Comparison of ENCODE assay signal across 12 mouse cellular contexts in genomic region chr7:40433906-40434305, GRCm38 (mm10).
DNase-seq lines count a peak whose midpoint lies in the region; ATAC-seq and TF ChIP-seq lines count a peak whose summit lies in the region.
"Had no signal": no experiment of that assay in that cellular context is flagged by ENCODE, and none has a peak within 500 bp of the region (broad histone marks: within the 10 kb centered on the region; RNA-seq: fewer than 3 reads in every experiment).

No protein-coding gene starts in this region.

- H3K9ac ChIP-seq in limb, embryonic 14.5 days (ENCODE audit: low read depth, low read length, severe bottlenecking): no peak overlapping the region
- H3K9ac ChIP-seq in midbrain, embryonic 14.5 days (replicated peaks; ENCODE audit: low read length): no peak overlapping the region
- H3K9ac ChIP-seq: heart, embryonic 15.5 days; liver, postnatal 0 days; midbrain, embryonic 13.5 days had no signal

- no peak overlapping the region for H3K4me3 ChIP-seq in limb, embryonic 14.5 days (replicated peaks; ENCODE audit: low read length)
- no peak overlapping the region for H3K4me3 ChIP-seq in limb, embryonic 10.5 days
- H3K4me3 ChIP-seq in midbrain, embryonic 14.5 days (replicated peaks; ENCODE audit: low read depth, low read length): no peak overlapping the region
- H3K4me3 ChIP-seq: heart, embryonic 15.5 days; midbrain, embryonic 13.5 days had no signal

- no peaks in the 10 kb centered on the region for H3K4me1 ChIP-seq in limb, embryonic 14.5 days (ENCODE audit: control insufficient read depth, insufficient read depth, low read length)
- H3K4me1 ChIP-seq in limb, embryonic 10.5 days: no peaks in the 10 kb centered on the region
- H3K4me1 ChIP-seq in midbrain, embryonic 14.5 days (ENCODE audit: control insufficient read depth, insufficient read depth, low read length): no peaks in the 10 kb centered on the region
- H3K4me1 ChIP-seq: heart, embryonic 15.5 days; midbrain, embryonic 13.5 days had no signal

- peak; percentile 10 for DNase-seq in adrenal gland, postnatal 14 days
- no peak for DNase-seq in adrenal gland, adult 8-10 months
- peak; percentile 19 for DNase-seq in limb, embryonic 14.5 days (ENCODE audit: low spot score)
- DNase-seq in limb, embryonic 10.5 days (ENCODE audit: low spot score): no peak
- peak; percentile 1 for DNase-seq in heart, postnatal 25 days (ENCODE audit: low spot score)
- peak; percentile 48 for DNase-seq in kidney, postnatal 14 days
- DNase-seq in embryo, embryonic 10 days (ENCODE audit: low spot score): no peak
- no peak for DNase-seq in midbrain, embryonic 14.5 days
- DNase-seq: cerebellum, adult 8-10 months; liver, postnatal 0 days had no signal

- WGBS in limb, embryonic 14.5 days: 26% methylated on average over 2 of the region's 2 CpGs
- WGBS in limb, embryonic 10.5 days: 63% methylated on average over 2 of the region's 2 CpGs
- 82% methylated on average over 2 of the region's 2 CpGs for WGBS in midbrain, embryonic 14.5 days

- intact Hi-C loops in heart, postnatal 25 days (cut with DNase I): no loop called here

- no peak overlapping the region for H3K4me2 ChIP-seq in limb, embryonic 14.5 days (replicated peaks; ENCODE audit: low read depth, low read length, severe bottlenecking)
- no peak overlapping the region for H3K4me2 ChIP-seq in midbrain, embryonic 14.5 days (ENCODE audit: low read length)
- H3K4me2 ChIP-seq: heart, embryonic 15.5 days; midbrain, embryonic 13.5 days had no signal

- no peaks in the 10 kb centered on the region for H3K36me3 ChIP-seq in limb, embryonic 14.5 days (ENCODE audit: control insufficient read depth, insufficient read depth, low read length)
- no peaks in the 10 kb centered on the region for H3K36me3 ChIP-seq in limb, embryonic 10.5 days
- no peaks in the 10 kb centered on the region for H3K36me3 ChIP-seq in midbrain, embryonic 14.5 days (ENCODE audit: control insufficient read depth, insufficient read depth, low read length)
- H3K36me3 ChIP-seq: heart, embryonic 15.5 days; midbrain, embryonic 13.5 days had no signal

- H3K27ac ChIP-seq in limb, embryonic 14.5 days (replicated peaks; ENCODE audit: low read depth, low read length): no peak overlapping the region
- H3K27ac ChIP-seq in limb, embryonic 10.5 days: no peak overlapping the region
- H3K27ac ChIP-seq in midbrain, embryonic 14.5 days (replicated peaks; ENCODE audit: low read depth, low read length): no peak overlapping the region
- H3K27ac ChIP-seq: heart, embryonic 15.5 days; midbrain, embryonic 13.5 days had no signal

- no peak for TF ChIP-seq POLR2A in limb, embryonic 14.5 days (IDR thresholded peaks at IDR 0.05; ENCODE audit: borderline replicate concordance, extremely low read depth, insufficient read depth, insufficient read length)

- no peaks in the 10 kb centered on the region for H3K27me3 ChIP-seq in limb, embryonic 14.5 days (ENCODE audit: control insufficient read depth, insufficient read depth, low read length)
- no peaks in the 10 kb centered on the region for H3K27me3 ChIP-seq in limb, embryonic 10.5 days (ENCODE audit: low read depth, poor library complexity, severe bottlenecking)
- no peaks in the 10 kb centered on the region for H3K27me3 ChIP-seq in midbrain, embryonic 14.5 days (ENCODE audit: control insufficient read depth, insufficient read depth, low read length)
- H3K27me3 ChIP-seq: heart, embryonic 15.5 days; midbrain, embryonic 13.5 days had no signal

- H3K9me3 ChIP-seq in limb, embryonic 14.5 days (ENCODE audit: control insufficient read depth, low read length): no peaks in the 10 kb centered on the region
- H3K9me3 ChIP-seq in limb, embryonic 10.5 days (replicated peaks): no peaks in the 10 kb centered on the region
- no peaks in the 10 kb centered on the region; the same call in 1 of the 2 replicates for H3K9me3 ChIP-seq in midbrain, embryonic 14.5 days (ENCODE audit: control insufficient read depth, low read length)
- H3K9me3 ChIP-seq: heart, embryonic 15.5 days; midbrain, embryonic 13.5 days had no signal

- ATAC-seq in limb, embryonic 14.5 days (ENCODE audit: low FRiP score, low read depth): no peak
- ATAC-seq in midbrain, embryonic 14.5 days (ENCODE audit: low FRiP score, low TSS enrichment): no peak
- ATAC-seq: liver, postnatal 0 days; midbrain, embryonic 13.5 days had no signal

Comparison
In these comparisons a context has a peak if more than half of its experiments do, and no peak if none do; other contexts are left out.
1. DNase-seq: peak in adrenal gland, postnatal 14 days (single experiment), limb, embryonic 14.5 days (single experiment), heart, postnatal 25 days (single experiment) and kidney, postnatal 14 days (single experiment); none in adrenal gland, adult 8-10 months (single experiment), limb, embryonic 10.5 days (single experiment), embryo, embryonic 10 days (single experiment) and midbrain, embryonic 14.5 days (single experiment).